Mouse (Mus musculus): ENCODE data around the gene Rgmb. TPM values are rescaled to one million over a fixed set of nuclear protein-coding genes. Genes with fewer than 3 reads are reported as not detected.

Rgmb gene
- polyA plus RNA-seq, 1 experiment, result 35.9 TPM

GRCm38 (mm10) chr17:15776349-15776748 is 54.5 kb downstream of the Rgmb start:
- DNase-seq (ENCODE audit: low read depth), result no peak

GRCm38 (mm10) chr17:15774565-15775215 is 56.1 kb downstream of the Rgmb start:
- DNase-seq (ENCODE audit: low read depth), result peak; percentile 23

GRCm38 (mm10) chr17:15773956-15774355 is 56.9 kb downstream of the Rgmb start:
- no peak for DNase-seq (ENCODE audit: low read depth)

- no peak for DNase-seq (ENCODE audit: low read depth)
Measured at GRCm38 (mm10) chr17:15769081-15769724, 61.6 kb downstream of the Rgmb start.

GRCm38 (mm10) chr17:15761191-15761590 is 69.6 kb downstream of the Rgmb start:
- DNase-seq (ENCODE audit: low read depth), result no peak

Other genes with a start within 250 kb of the Rgmb start
- 3.0 and 6.8 TPM in 2 replicates for gene Chd1, start 126.1 kb downstream of the Rgmb start, polyA plus RNA-seq (2012; rRNA removed)

Measured in gonadal fat pad, adult 2 months (tissue).